Mouse (Mus musculus): ENCODE results near the gene Gprin1.
"Not testable (repeated sequence)": the region's sequence is repeated elsewhere in the genome, so short reads cannot be mapped to it uniquely, and the experiment has no call there.

The Gprin1 gene

DNA sequence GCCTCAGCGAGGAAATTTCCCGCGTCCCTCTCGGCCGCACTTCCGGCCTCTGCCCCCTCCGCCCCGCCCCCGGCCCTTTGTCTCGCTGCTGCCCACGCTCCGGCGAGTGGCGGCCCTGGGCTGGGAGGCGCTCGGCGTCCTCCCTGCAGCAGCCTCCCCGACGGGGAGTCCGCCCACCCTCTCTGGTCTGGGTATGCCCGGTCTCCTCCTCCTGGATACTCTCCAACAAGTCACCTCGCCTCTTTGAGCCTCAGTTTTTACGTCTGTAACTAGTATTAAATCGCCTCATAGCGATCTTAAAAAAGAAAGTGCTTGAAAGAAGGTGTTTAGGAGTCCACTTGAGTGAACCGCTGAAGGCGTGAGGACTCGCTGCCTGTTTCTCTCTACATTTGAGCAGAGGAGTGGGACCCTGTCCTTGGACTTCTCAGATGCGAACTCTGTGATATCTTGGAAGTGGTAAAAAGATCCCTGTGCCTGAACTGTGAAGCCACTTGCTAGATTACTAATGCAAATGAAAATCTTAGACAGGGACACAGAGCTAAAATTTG, at the start of gene Gprin1:
Gene Gprin1, minus strand, starts transcription at position 11 of the 548 bp plus-strand sequence.
- DNase-seq (ENCODE audit: low read depth, low spot score), result no peak

DNA sequence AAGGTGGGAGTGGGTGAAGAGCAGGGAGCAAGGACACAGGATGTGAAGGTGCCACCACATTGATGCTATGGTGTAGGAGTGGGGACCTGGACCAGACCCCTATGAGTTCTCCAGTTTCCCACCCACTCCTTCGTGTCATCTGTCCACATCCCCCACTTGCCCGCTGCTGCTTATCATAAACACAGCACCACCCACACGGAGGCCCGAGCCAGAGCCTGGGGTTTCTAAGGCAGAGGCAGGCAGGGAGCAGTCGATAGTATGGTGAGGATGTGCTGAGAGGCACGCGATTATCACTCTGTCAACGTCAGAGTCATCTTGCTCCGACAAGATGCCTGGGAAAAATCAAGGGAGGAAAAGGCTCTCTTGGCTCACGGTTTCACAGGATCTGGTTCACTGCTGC, 49.1 kb upstream of the Gprin1 start:
- peak; percentile 46 for DNase-seq (ENCODE audit: low read depth, low spot score)

GRCm38 (mm10) chr13:54797861-54798643, 48.4 kb upstream of the Gprin1 start:
- peak; percentile 60 for DNase-seq (ENCODE audit: low read depth, low spot score)

GRCm38 (mm10) chr13:54797356-54797755, 47.7 kb upstream of the Gprin1 start:
- DNase-seq (ENCODE audit: low read depth, low spot score), result no peak

- no peak for DNase-seq (ENCODE audit: low read depth, low spot score)
Measured at GRCm38 (mm10) chr13:54794843-54795242, 45.2 kb upstream of the Gprin1 start.

DNA sequence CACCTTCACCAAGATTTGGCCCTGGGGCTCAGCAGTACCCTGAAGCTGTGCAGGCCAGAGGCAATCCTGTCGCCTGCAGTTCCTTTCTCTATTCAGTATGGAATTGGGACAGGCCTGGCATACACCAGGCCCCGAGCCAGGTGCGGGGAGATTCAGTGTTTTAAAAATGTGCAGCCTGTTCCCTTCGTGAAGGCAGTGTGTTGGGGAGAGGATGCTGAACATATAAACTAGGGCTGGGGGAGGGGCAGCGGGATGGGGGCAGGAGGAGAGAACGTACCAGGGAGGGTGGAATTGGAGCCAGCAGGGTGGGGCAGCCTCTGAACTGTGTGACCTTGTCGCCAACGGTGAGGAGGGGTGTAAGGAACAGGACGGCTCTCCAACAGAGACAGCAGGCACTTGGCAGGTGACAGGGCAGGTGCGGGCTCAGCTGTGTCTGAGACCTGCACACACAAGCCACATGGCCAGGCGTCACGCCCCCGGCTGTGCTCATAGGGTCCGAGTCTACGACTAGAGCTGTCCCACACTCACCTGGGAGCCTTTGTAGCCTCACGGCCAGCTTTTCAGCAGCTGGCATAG, 44.4 kb upstream of the Gprin1 start:
- peak; percentile 44 for DNase-seq (ENCODE audit: low read depth, low spot score)

DNA sequence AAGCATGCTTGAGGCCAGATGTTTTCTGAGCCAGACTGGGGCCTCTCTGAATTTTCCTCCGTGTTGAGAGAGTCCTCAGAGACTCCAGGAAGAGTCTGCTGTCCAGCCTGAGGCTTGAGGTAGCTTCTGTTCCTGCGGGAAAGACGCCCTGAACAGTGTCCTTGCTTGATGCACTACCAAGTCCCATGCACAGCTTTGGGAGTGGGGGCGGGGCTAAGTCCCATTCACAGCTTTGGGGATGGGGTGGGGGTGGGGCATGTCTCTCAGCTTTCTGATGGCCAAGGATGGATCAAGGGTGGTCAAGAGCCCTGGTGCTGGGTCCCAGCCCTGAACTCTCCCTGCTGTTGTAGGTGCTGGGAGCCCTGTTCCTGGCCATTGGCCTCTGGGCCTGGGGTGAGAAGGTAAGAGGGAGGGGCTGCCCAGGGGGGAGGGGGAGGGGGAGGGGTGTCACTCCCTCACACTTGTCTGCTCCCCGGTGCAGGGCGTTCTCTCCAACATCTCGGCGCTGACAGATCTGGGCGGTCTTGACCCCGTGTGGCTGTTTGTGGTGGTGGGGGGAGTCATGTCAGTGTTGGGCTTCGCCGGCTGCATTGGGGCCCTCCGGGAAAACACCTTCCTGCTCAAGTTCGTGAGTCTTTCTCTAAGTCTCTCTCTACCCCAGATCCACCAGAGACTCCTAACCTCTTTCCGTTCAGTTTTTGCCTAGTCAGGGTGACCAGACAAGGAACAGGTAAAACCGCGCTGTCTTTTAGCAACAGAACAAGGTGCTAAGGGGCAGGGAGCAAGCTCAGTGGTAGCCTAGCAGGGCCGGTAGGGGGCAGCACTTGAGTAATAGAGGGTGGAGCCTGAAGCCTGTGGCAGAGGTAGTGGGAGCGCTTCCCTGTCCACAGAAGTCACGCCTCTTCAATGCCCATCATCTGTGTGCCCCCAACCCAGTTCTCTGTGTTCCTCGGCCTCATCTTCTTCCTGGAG, 42.9 kb upstream of the Gprin1 start:
- DNase-seq (ENCODE audit: low read depth, low spot score), result no peak

DNA sequence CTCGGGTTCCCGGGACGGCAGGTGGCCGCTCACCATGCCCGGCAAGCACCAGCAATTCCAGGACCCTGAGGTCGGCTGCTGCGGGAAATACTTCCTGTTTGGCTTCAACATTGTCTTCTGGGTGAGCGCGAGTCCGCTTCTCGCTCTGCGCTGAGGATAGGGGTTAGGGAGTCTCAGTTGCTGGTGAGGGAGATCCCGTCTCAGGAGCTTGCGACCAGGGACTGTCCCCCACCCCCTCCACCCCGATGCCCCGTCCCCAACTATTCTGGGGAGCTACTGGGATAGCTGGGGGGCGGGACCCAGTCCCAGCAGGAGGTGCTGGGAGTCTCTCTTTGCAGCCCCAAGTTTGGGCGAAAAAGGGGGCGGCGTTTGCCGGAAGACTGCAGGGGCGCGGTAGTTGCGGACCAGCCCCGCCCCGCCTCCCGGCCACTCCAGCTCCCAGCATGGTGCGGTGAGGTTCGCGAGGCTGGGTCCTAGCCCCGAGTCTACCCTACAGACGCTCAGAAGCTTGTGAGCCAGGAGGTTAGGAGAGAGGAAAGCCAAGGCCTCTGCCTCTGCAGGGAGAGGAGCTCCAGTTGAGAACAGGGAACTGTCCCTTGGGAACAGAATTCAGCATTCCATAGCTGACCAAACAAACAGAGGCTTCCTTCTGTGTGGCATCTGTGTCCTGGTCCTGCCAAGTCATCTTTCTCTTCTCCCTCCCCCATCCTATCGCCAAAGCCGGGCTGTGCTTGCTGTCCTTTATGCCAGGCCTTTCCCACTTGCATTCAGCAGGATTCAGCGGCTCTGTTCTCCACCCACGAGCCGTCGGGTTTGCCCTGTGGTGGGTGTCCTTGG, 40.1 kb upstream of the Gprin1 start:
- DNase-seq (ENCODE audit: low read depth, low spot score), result peak; percentile 52

GRCm38 (mm10) chr13:54788740-54789560, 39.3 kb upstream of the Gprin1 start, which contains the start of gene Tspan17:
Gene Tspan17, plus strand, starts transcription at chr13:54789377.
- peak; percentile 94 for DNase-seq (ENCODE audit: low read depth, low spot score)

- DNase-seq (ENCODE audit: low read depth, low spot score), result not testable (repeated sequence)
Measured at GRCm38 (mm10) chr13:54787591-54787990, 37.9 kb upstream of the Gprin1 start.

- DNase-seq (ENCODE audit: low read depth, low spot score), result no peak
Measured at GRCm38 (mm10) chr13:54783698-54784097, 34.0 kb upstream of the Gprin1 start, which contains the start of gene Eif4e1b. Gene Eif4e1b, plus strand, starts transcription at chr13:54783998.

GRCm38 (mm10) chr13:54783235-54783634, 33.6 kb upstream of the Gprin1 start:
- DNase-seq (ENCODE audit: low read depth, low spot score), result no peak

GRCm38 (mm10) chr13:54781086-54781485, 31.4 kb upstream of the Gprin1 start:
- DNase-seq (ENCODE audit: low read depth, low spot score), result peak; percentile 51

DNA sequence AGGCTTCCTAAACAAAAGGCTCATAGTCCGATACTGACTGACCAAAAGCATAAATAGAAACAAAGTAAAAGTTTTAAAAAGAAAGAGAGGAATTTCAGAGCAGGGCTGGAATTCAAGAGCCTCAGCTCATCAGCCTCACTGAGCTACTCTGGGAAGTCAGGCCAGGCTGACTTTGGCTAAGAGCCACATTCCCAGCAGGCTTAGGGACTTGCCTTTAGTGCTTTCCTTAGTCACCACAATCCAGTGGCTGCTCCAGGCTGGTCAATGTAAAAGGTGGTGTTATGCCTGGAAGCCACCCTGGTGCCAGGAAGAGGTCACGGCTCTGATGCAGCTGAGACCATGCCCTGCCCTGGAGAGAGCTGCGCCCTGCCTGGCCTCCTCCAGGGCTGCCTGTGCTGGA, 30.9 kb upstream of the Gprin1 start:
- DNase-seq (ENCODE audit: low read depth, low spot score), result peak; percentile 60

- DNase-seq (ENCODE audit: low read depth, low spot score), result no peak
Measured at GRCm38 (mm10) chr13:54767012-54767411, 17.3 kb upstream of the Gprin1 start.

GRCm38 (mm10) chr13:54766192-54766768, 16.6 kb upstream of the Gprin1 start, which contains the start of gene Sncb:
Gene Sncb, minus strand, starts transcription at chr13:54766595.
- no peak for DNase-seq (ENCODE audit: low read depth, low spot score)

- DNase-seq (ENCODE audit: low read depth, low spot score), result no peak
Measured at GRCm38 (mm10) chr13:54765281-54766191, 15.9 kb upstream of the Gprin1 start.

GRCm38 (mm10) chr13:54760906-54761305, 11.2 kb upstream of the Gprin1 start:
- no peak for DNase-seq (ENCODE audit: low read depth, low spot score)
